Mouse (Mus musculus) liver, postnatal 0 days (tissue): ENCODE measurements at regions not wholly inside any gene's neighbourhood (a gene's known extent, or its start where the extent isn't known, plus 50 kb on each side); places are given as distances from the start of the nearest gene placed in this dataset.

ENCODE experiments used
- CTCF ChIP-seq: sonication (generic); IDR thresholded peaks from 2 replicates; pipeline ENCODE4 v1.5.1; 2016; ENCODE audit warnings: antibody characterized with exemption, low read depth
- EP300 ChIP-seq: IDR thresholded peaks from 2 replicates; pipeline ENCODE4 v1.6.1; 2016; ENCODE audit warnings: antibody characterized with exemption, low read depth, mild to moderate bottlenecking

DNA sequence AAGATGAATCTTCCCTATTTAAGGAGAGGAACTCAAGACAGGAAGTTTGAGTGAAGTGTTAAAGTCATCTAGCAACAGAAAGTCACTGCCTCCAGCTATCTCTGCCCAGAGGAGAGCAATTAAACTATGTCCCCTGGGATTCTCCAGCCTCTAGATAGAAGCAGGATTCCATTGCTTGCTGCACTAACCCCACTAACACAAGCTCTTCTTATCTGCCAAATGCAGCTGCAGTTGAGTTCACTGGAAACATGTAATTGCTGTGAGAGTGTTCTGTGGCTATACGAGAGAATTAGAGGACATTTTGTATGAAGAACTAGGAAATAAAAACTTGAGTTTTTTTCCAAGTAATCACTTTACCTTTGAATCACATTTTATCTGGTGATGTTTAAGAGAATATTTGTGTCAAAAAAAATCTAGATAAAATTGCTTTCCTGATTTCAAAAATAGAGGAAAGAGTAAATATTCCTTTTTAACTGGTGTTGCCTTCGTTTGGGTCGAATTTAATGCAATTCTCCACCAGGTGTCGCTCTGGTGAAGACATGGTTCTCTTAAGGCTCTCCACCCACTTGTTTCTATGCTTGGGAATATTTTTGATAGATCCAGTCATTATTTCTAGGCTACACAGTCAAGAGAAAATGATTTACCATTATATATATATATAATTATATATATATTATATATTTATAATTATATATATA is 121.1 kb upstream of the Bmp2 start:
- TF ChIP-seq CTCF (peak; percentile 66), EP300 (peak; percentile 81)
